Comparison of ENCODE assay signal across 8 mouse cellular contexts in genomic region chr19:36348801-36349486, GRCm38 (mm10). TPM values are rescaled to one million over a fixed set of nuclear protein-coding genes. Genes with fewer than 3 reads are reported as not detected.
DNase-seq lines count a peak whose midpoint lies in the region; ATAC-seq lines count a peak whose summit lies in the region.

No protein-coding gene starts in this region.

- H3K9ac ChIP-seq in hindbrain, embryonic 14.5 days, result peak overlapping the region; percentile 64

- H3K27ac ChIP-seq in hindbrain, embryonic 14.5 days, result no peak overlapping the region

- peak; percentile 56 for DNase-seq in R1 (ENCODE audit: low read depth, low spot score)
- DNase-seq in cerebellum, postnatal 10 days, result peak; percentile 62 to 63
- peak; percentile 67 to 70 for DNase-seq in frontal cortex, postnatal 36 days (ENCODE audit: low spot score in 2 of 2)
- peak; percentile 44 for DNase-seq in hindbrain, embryonic 14.5 days (ENCODE audit: low spot score)
- peak; percentile 69 to 71 for DNase-seq in layer of hippocampus, postnatal 36 days
- peak; percentile 53 for DNase-seq in lung, postnatal 14 days
- peak; percentile 33 for DNase-seq in retina, adult 2 months (ENCODE audit: low read depth, low spot score)
- peak; percentile 79 for DNase-seq in thymus, postnatal 14 days

- peak; percentile 78 for ATAC-seq in hindbrain, embryonic 14.5 days (ENCODE audit: low FRiP score)

- H3K27me3 ChIP-seq in hindbrain, embryonic 14.5 days (ENCODE audit: control insufficient read depth, insufficient read depth, low read length), result peaks cover 49% of the 10 kb centered on the region

- peak overlapping the region; percentile 87 for H3K4me3 ChIP-seq in hindbrain, embryonic 14.5 days (replicated peaks; ENCODE audit: low read length)

- no peaks in the 10 kb centered on the region for H3K36me3 ChIP-seq in hindbrain, embryonic 14.5 days (replicated peaks; ENCODE audit: control insufficient read depth, insufficient read depth)

- WGBS in hindbrain, embryonic 14.5 days, result 0% methylated on average over 67 of the region's 85 CpGs

- peak overlapping the region; percentile 96 for H3K4me2 ChIP-seq in hindbrain, embryonic 14.5 days (replicated peaks)

- peaks cover 6% of the 10 kb centered on the region for H3K4me1 ChIP-seq in hindbrain, embryonic 14.5 days (replicated peaks; ENCODE audit: control insufficient read depth, insufficient read depth, low read length)

- H3K9me3 ChIP-seq in hindbrain, embryonic 14.5 days (ENCODE audit: control insufficient read depth, low read length), result no peaks in the 10 kb centered on the region

RNA-seq across cellular contexts. Expression of gene Pcgf5, which starts 0.8 kb away (rescaled TPM):
- 7.6 and 8.9 TPM in 2 replicates for polyA plus RNA-seq in hindbrain, embryonic 14.5 days (2014; fragmentation: Nextera tagmentation; extraction: Ambion mirVana)
- total RNA-seq in layer of hippocampus, postnatal 36 days (2021), result 10 to 100 TPM; 19.2 to 19.7 TPM
